Mouse (Mus musculus) megakaryocyte, embryonic 14.5 days (primary cell): Measurements from ENCODE around the gene Chad.

Source experiments
- FLI1 ChIP-seq: IDR thresholded peaks from 2 replicates; pipeline ENCODE4 v1.6.1; 2012; ENCODE audit warnings: low read length, inconsistent platforms, mixed read lengths
- GATA1 ChIP-seq: IDR thresholded peaks from 3 replicates; pipeline ENCODE4 v1.6.1; 2012; ENCODE audit warnings: mixed read lengths, low read length, inconsistent platforms, borderline replicate concordance

DNA sequence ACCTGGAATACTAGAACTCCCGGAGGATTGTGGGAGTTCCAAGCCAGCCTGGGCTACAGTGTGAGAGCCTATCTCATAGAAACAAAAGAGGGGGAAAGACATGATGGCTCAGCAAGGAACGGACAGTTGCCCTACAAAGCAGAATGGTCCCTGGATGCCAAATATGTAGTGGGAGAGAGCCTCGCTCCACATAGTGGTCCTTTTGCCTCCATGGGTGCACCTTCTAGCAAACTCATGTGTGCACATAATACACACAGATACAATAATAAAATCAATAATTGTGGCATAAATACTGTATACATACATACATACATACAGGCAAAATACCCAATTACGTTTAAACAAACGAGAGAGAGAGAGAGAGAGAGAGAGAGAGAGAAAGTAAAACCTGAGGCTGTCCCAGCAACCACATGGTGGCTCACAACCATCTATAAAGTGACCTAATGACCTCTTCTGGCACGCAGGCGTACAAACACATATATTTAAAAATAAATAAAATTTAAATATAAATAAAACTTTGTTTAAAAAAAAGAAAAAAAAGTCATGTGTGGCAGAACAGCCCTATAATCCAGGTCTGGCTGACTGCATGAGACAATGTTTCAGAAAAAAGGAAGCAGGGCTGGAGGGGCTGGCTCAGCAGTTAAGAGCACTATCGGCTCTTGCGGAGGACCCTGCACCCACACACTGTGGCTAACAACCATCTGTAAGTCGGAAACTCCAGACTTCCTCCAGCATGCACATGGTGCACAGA is 15.0 kb upstream of the Chad start:
- TF ChIP-seq GATA1 = no peak
- TF ChIP-seq FLI1 = no peak
